Mouse (Mus musculus) brain, embryonic 14.5 days (tissue): Measurements from ENCODE around the gene Erbb4.

Experiments used
- CTCF ChIP-seq: fragments of 200-500 bp; IDR thresholded peaks from 2 replicates; pipeline ENCODE4 v1.5.1; 2012; ENCODE audit warnings: inconsistent platforms, mild to moderate bottlenecking, moderate library complexity, borderline replicate concordance; ENCODE audit not compliant: insufficient read depth, insufficient read length; ENCODE audit errors: extremely low read depth
- POLR2A ChIP-seq: fragments of 200-500 bp; IDR thresholded peaks from 2 replicates; pipeline ENCODE4 v1.6.1; 2012; ENCODE audit warnings: mild to moderate bottlenecking, inconsistent platforms, borderline replicate concordance; ENCODE audit not compliant: poor library complexity, insufficient read depth, insufficient read length, severe bottlenecking; ENCODE audit errors: extremely low read depth

GRCm38 (mm10) chr1:69105493-69106321 is 2.2 kb downstream of the Erbb4 start:
- no peak for TF ChIP-seq CTCF
- no peak for TF ChIP-seq POLR2A
